Mouse (Mus musculus): ENCODE results near the gene Slc5a2. TPM values are rescaled to one million over a fixed set of nuclear protein-coding genes. Genes with fewer than 3 reads are reported as not detected.

Slc5a2 gene
- polyA plus RNA-seq, 1 experiment from 2014 or later, result 0.52 TPM

- H3K36me3 ChIP-seq (ENCODE audit: inconsistent target), result no peaks in the 10 kb centered on the region
- no peak overlapping the region for H3K4me3 ChIP-seq (ENCODE audit: inconsistent target)
- H3K27ac ChIP-seq, result peak overlapping the region; percentile 41
- 75% methylated on average over 7 of the region's 7 CpGs for WGBS (ENCODE audit: missing documents)
- no peaks in the 10 kb centered on the region for H3K79me2 ChIP-seq (ENCODE audit: inconsistent target)
These were observed 55.8 kb downstream of the Slc5a2 start for GRCm38 (mm10) chr7:128321260-128321659.

Other genes with a start within 250 kb of the Slc5a2 start
- 101 to 216 TPM (median 128 TPM) in 3 replicates for gene Itgam, start 203.0 kb upstream of the Slc5a2 start, polyA plus RNA-seq (2018)
- 1.0 to 2.2 TPM (median 1.6 TPM) in 3 replicates for gene Gm49368, start 203.0 kb upstream of the Slc5a2 start, polyA plus RNA-seq (2018)
- 4.4 to 10.4 TPM (median 7.7 TPM) in 3 replicates for gene Itgax, start 136.1 kb upstream of the Slc5a2 start, polyA plus RNA-seq (2018)
- 0.22 to 0.40 TPM (median 0.32 TPM) in 3 replicates for gene Itgad, start 111.3 kb upstream of the Slc5a2 start, polyA plus RNA-seq (2018)
- 1.2 to 2.2 TPM (median 1.7 TPM) in 3 replicates for gene Cox6a2, start 59.3 kb upstream of the Slc5a2 start, polyA plus RNA-seq (2018)
- gene Armc5, start 28.3 kb upstream of the Slc5a2 start, polyA plus RNA-seq (2018), result 10.9 to 18.5 TPM (median 17.7 TPM) in 3 replicates
- 5.0 to 5.9 TPM (median 5.6 TPM) in 3 replicates for gene 9130023H24Rik, start 27.6 kb upstream of the Slc5a2 start, polyA plus RNA-seq (2018)
- 0.26 to 0.36 TPM (median 0.30 TPM) in 3 replicates for gene Tgfb1i1, start 18.8 kb upstream of the Slc5a2 start, polyA plus RNA-seq (2018)
- gene BC017158, start 32.5 kb downstream of the Slc5a2 start, polyA plus RNA-seq (2018), result 16.5 to 20.1 TPM (median 18.5 TPM) in 3 replicates
- 269 to 404 TPM (median 315 TPM) in 3 replicates for gene Rgs10, start 153.1 kb downstream of the Slc5a2 start, polyA plus RNA-seq (2018)
- 52.9 to 67.1 TPM (median 56.1 TPM) in 3 replicates for gene Tial1, start 196.1 kb downstream of the Slc5a2 start, polyA plus RNA-seq (2018)

Data from macrophage (primary cell).